Mouse (Mus musculus) kidney, embryonic 16.5 days (tissue): Measurements from ENCODE around the gene 2300003K06Rik. TPM values are rescaled to one million over a fixed set of nuclear protein-coding genes. Genes with fewer than 3 reads are reported as not detected.
"Not testable (repeated sequence)": the region's sequence is repeated elsewhere in the genome, so short reads cannot be mapped to it uniquely, and the experiment has no call there.

Source experiments
- ATAC-seq: fragments of 200-750 bp; cut with Nextera tagmentation; 2 replicates; pipeline ENCODE4 v1.8.0; 2017; ENCODE audit warnings: moderate TSS enrichment; ENCODE audit not compliant: low FRiP score, low TSS enrichment
- H3K27ac ChIP-seq: fragments of 300-500 bp; sonication (generic); 2 replicates; pipeline ENCODE4 v1.5.1; 2014; ENCODE audit warnings: low read length
- H3K27me3 ChIP-seq: fragments of 300-500 bp; sonication (generic); 2 replicates; pipeline ENCODE4 v1.6.1; 2014; ENCODE audit warnings: low read length, control low read depth, mixed read lengths; ENCODE audit not compliant: insufficient read depth
- H3K36me3 ChIP-seq: fragments of 300-500 bp; sonication (generic); 2 replicates; pipeline ENCODE4 v1.6.1; 2014; ENCODE audit warnings: low read length, control low read depth, mixed read lengths; ENCODE audit not compliant: insufficient read depth
- H3K4me1 ChIP-seq: fragments of 300-500 bp; sonication (generic); 2 replicates; pipeline ENCODE4 v1.6.1; 2014; ENCODE audit warnings: low read length, control low read depth, mixed read lengths; ENCODE audit not compliant: insufficient read depth
- H3K4me2 ChIP-seq: fragments of 300-500 bp; sonication (generic); replicated peaks from 2 replicates; pipeline ENCODE4 v1.6.1; 2014; ENCODE audit warnings: low read depth, low read length
- H3K4me3 ChIP-seq: fragments of 300-500 bp; sonication (generic); 2 replicates; pipeline ENCODE4 v1.5.1; 2014; ENCODE audit warnings: mild to moderate bottlenecking, low read length
- H3K9ac ChIP-seq: fragments of 300-500 bp; sonication (generic); replicated peaks from 2 replicates; pipeline ENCODE4 v1.6.1; 2014; ENCODE audit warnings: low read length
- H3K9me3 ChIP-seq: fragments of 300-500 bp; sonication (generic); 2 replicates; pipeline ENCODE4 v1.6.1; 2016; ENCODE audit warnings: low read length, control low read depth
- WGBS: fragments of 180-500 bp; shearing (Covaris S2); extraction: QIAGEN DNeasy Blood & Tissue Kit; methylation state at CpG from one replicate; pipeline ENCODE4 v1.1.7; 2014; 5-methylcytosine and 5-hydroxymethylcytosine counted together
- polyA plus RNA-seq: library from polyadenylated mRNA; unstranded; fragments of >200 nt; fragmentation: Nextera tagmentation; extraction: Ambion mirVana; gene quantifications from 2 replicates; pipeline ENCODE4 v1.2.1, GENCODE M21; 2015

The 2300003K06Rik gene
- not detected in 2 replicates for polyA plus RNA-seq

- no peak for ATAC-seq
Measured at GRCm38 (mm10) chr11:99837966-99838365, at the start of gene 2300003K06Rik. TSS of gene 2300003K06Rik (minus strand) at chr11:99838066.

GRCm38 (mm10) chr11:99878887-99879286 is 41.0 kb upstream of the 2300003K06Rik start, which contains the start of gene Gm11567:
TSS of gene Gm11567 (plus strand) at chr11:99879187.
- H3K27ac ChIP-seq: not testable (repeated sequence)
- WGBS: 41% methylated on average over 1 of the region's 1 CpGs

More at GRCm38 (mm10) chr11:99837966-99838365, at the start of gene 2300003K06Rik:
- Histone ChIP-seq H3K9me3 (no peaks in the 10 kb centered on the region), H3K27me3 (no peaks in the 10 kb centered on the region), H3K4me2 (no peak within 1 kb of the TSS), H3K36me3 (no peaks in the 10 kb centered on the region), H3K4me3 (no peak within 1 kb of the TSS), H3K27ac (no peak within 1 kb of the TSS), H3K9ac (no peak within 1 kb of the TSS), H3K4me1 (no peaks in the 10 kb centered on the region)
- WGBS: 86% methylated on average over 1 of the region's 1 CpGs

DNA sequence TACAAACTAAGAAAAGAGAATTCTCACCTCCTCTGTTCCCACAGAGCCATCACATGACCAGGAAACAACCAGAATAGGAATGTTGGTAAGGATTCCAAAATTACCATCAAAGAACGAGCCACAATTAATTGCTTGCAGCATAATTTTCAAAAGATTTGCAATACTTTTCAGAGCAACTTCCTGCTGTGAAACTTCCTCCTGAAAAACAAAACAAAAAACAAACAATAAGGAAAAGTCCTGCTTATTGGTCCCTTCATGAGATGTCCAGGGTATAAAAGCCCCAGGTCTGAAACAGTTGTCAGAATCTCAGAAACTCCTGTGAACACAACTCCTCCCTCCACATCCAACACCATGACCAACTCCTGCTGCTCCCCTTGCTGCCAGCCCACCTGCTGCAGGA is 35.2 kb upstream of the 2300003K06Rik start, which contains the start of gene Krtap9-1:
Gene Krtap9-1, plus strand, starts transcription at position 301 of the 400 bp plus-strand sequence.
- not testable (repeated sequence) for H3K4me2 ChIP-seq, H3K36me3 ChIP-seq, H3K9ac ChIP-seq, ATAC-seq, H3K9me3 ChIP-seq, H3K4me1 ChIP-seq, H3K27ac ChIP-seq, H3K4me3 ChIP-seq, H3K27me3 ChIP-seq
- WGBS: 74% methylated on average over 1 of the region's 1 CpGs

More at GRCm38 (mm10) chr11:99878887-99879286, 41.0 kb upstream of the 2300003K06Rik start, which contains the start of gene Gm11567:
- not testable (repeated sequence) for H3K4me3 ChIP-seq, H3K36me3 ChIP-seq, H3K9me3 ChIP-seq, H3K4me1 ChIP-seq, H3K4me2 ChIP-seq, H3K27me3 ChIP-seq, H3K9ac ChIP-seq, ATAC-seq

DNA sequence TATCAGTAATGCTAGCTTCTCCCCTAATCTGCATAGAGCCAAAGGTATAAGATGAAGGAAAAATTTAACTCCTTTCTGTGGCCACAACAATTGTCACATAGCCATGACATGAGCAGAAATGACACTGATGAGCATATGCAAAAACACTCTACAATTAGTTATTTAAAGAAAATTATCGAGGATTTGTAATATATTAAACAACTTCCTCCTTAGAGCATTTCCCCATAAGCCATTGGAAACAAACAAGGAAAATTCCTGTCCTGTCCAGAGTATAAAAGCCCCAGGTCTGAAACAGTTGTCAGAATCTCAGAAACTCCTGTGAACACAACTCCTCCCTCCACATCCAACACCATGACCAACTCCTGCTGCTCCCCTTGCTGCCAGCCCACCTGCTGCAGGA is 26.3 kb upstream of the 2300003K06Rik start, which contains the start of gene Gm11559:
Gene Gm11559, plus strand, starts transcription at position 301 of the 400 bp plus-strand sequence.
- ATAC-seq, H3K27me3 ChIP-seq, H3K36me3 ChIP-seq, H3K4me3 ChIP-seq, H3K9me3 ChIP-seq, H3K4me2 ChIP-seq, H3K4me1 ChIP-seq, H3K9ac ChIP-seq, H3K27ac ChIP-seq: not testable (repeated sequence)
- WGBS: 79% methylated on average over 1 of the region's 1 CpGs

GRCm38 (mm10) chr11:99858761-99859160 is 20.9 kb upstream of the 2300003K06Rik start:
- WGBS: 78% methylated on average over 2 of the region's 2 CpGs
- no peak overlapping the region for H3K4me3 ChIP-seq

DNA sequence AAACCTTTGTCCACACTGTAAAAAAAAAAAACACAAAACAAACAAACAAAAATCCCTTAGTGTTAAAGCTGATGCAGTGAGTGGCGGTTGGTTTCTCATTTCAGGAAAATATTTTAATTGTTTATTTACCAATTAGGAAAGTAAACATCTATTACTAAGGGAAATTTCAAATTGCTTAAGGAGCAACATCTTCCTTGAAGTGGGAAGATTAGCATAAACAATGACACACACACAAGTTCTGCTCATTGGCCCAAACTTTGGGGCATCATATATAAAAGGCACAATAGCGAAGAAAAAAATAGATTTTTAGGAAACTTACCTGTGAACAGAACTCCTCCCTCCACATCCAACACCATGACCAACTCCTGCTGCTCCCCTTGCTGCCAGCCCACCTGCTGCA is 19.8 kb upstream of the 2300003K06Rik start, which contains the start of gene Gm11568:
Gene Gm11568, plus strand, starts transcription at position 301 of the 400 bp plus-strand sequence.
- H3K27me3 ChIP-seq: no peaks in the 10 kb centered on the region
- no peaks in the 10 kb centered on the region for H3K36me3 ChIP-seq
- no peak within 1 kb of the TSS for H3K4me3 ChIP-seq
- ATAC-seq: no peak
- no peaks in the 10 kb centered on the region for H3K9me3 ChIP-seq
- no peak within 1 kb of the TSS for H3K4me2 ChIP-seq
- no peak within 1 kb of the TSS for H3K27ac ChIP-seq
- WGBS: 79% methylated on average over 2 of the region's 2 CpGs
- no peaks in the 10 kb centered on the region for H3K4me1 ChIP-seq
- no peak within 1 kb of the TSS for H3K9ac ChIP-seq

More at GRCm38 (mm10) chr11:99858761-99859160, 20.9 kb upstream of the 2300003K06Rik start:
- Histone ChIP-seq H3K27me3 (no peaks in the 10 kb centered on the region), H3K36me3 (no peaks in the 10 kb centered on the region), H3K9me3 (no peaks in the 10 kb centered on the region), H3K4me1 (no peaks in the 10 kb centered on the region), H3K4me2 (no peak overlapping the region), H3K9ac (no peak overlapping the region), H3K27ac (no peak overlapping the region)
- no peak for ATAC-seq

DNA sequence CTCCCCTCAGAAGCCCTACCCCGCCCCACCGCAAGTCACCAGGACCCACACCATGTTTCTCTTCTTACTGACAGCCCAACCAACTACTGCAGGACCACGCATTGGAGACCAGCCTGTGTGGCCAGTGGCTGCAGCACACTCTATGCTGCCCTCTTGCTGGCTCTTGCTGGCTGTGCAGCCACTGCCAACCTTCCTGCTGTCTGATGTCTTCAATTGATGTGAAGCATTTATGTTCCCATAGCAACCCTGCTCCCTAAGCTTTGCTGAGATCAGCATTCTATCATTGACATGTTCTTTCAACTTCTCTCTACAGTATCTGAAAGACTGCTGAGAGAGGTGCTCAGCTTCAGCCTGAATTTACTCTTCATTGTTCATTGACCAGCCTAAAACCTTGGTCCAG is 16.3 kb upstream of the 2300003K06Rik start:
- Histone ChIP-seq H3K4me3 (no peak overlapping the region), H3K27ac (no peak overlapping the region), H3K27me3 (no peaks in the 10 kb centered on the region), H3K4me1 (no peaks in the 10 kb centered on the region), H3K9ac (no peak overlapping the region), H3K9me3 (no peaks in the 10 kb centered on the region), H3K36me3 (no peaks in the 10 kb centered on the region), H3K4me2 (no peak overlapping the region)
- WGBS: 51% methylated on average over 3 of the region's 3 CpGs
- no peak for ATAC-seq

DNA sequence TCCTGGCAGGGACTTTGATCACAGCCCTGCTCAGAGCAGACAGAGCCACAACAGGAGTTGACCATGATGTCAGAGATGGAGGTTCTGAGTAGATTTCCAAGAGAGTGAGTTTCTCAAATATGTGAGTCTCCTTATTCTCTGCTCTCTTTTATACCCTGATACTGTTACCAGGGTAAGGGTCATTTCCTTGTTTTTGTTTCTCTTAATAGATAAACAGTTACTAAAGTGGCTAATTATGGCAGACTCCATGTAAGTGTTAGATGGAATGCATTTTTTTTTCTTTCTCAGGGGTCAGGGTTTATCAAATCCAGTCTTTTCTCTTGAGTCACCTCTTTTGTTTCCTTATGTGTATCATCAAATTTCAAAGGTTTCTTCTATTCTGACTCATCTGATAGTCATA is 13.6 kb upstream of the 2300003K06Rik start, which contains the start of gene Krtap4-16:
Gene Krtap4-16, minus strand, starts transcription at position 101 of the 400 bp plus-strand sequence.
- no peaks in the 10 kb centered on the region for H3K4me1 ChIP-seq
- ATAC-seq: no peak
- H3K4me3 ChIP-seq: no peak within 1 kb of the TSS
- H3K27me3 ChIP-seq: no peaks in the 10 kb centered on the region
- no peaks in the 10 kb centered on the region for H3K9me3 ChIP-seq
- H3K4me2 ChIP-seq: no peak within 1 kb of the TSS
- H3K27ac ChIP-seq: no peak within 1 kb of the TSS
- no peaks in the 10 kb centered on the region for H3K36me3 ChIP-seq
- no peak within 1 kb of the TSS for H3K9ac ChIP-seq

GRCm38 (mm10) chr11:99846746-99847145 is 8.9 kb upstream of the 2300003K06Rik start:
- ATAC-seq: no peak
- no peak overlapping the region for H3K4me2 ChIP-seq
- H3K4me3 ChIP-seq: no peak overlapping the region
- H3K27ac ChIP-seq: no peak overlapping the region
- WGBS: 75% methylated on average over 2 of the region's 2 CpGs
- H3K9ac ChIP-seq: no peak overlapping the region
- H3K36me3 ChIP-seq: no peaks in the 10 kb centered on the region
- no peaks in the 10 kb centered on the region for H3K9me3 ChIP-seq
- H3K27me3 ChIP-seq: no peaks in the 10 kb centered on the region
- H3K4me1 ChIP-seq: no peaks in the 10 kb centered on the region

DNA sequence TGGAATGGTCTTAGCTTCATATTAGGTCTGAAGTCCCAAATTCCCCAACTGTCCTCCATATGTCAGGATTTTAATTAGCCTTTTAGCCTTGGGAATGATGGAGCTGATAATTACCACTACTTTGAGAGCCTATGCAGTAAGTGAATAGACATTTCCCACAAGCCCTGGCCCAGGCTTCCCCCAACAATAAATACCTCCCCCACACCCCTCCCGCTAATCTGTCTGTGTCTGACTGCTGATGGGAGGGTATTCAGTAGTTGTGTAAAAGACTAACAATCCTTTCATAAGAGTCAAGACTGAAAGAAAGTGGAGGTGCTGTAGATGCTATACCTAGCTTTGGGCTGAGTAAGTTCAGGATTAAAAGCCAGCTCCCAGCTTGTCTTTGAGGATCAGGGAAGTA is 4.3 kb upstream of the 2300003K06Rik start:
- Histone ChIP-seq H3K36me3 (no peaks in the 10 kb centered on the region), H3K27ac (no peak overlapping the region), H3K9me3 (no peaks in the 10 kb centered on the region), H3K4me1 (no peaks in the 10 kb centered on the region), H3K4me2 (no peak overlapping the region), H3K9ac (no peak overlapping the region), H3K27me3 (no peaks in the 10 kb centered on the region), H3K4me3 (no peak overlapping the region)
- no peak for ATAC-seq
- WGBS: 21% methylated on average over 1 of the region's 1 CpGs
